Mouse (Mus musculus) heart, postnatal 0 days (tissue): ENCODE measurements around the gene Plch1.

Experiments used
- CTCF ChIP-seq: IDR thresholded peaks from 2 replicates; pipeline ENCODE4 v1.5.1; 2016; ENCODE audit warnings: antibody characterized with exemption, control low read depth, low read depth
- EP300 ChIP-seq: IDR thresholded peaks from 2 replicates; pipeline ENCODE4 v1.6.1; 2016; ENCODE audit warnings: antibody characterized with exemption, low read depth

DNA sequence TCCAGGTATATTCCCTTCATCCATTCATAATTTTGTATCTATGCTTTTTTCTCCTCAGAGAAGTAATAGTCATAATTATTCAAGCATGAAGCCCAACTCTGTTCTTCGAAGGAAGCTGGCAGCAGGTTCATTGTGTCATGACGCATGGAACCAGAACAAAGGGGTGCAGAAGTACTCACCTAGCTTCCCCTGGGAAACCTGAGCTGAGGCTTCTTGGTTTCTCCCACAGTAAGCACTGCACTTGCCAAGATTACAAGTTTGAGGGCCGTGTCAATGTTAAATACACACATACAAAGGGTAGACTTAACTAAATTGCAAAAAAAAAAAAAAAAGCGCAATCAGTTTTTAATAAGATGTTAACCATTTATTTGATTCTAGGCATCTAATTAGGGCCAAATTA is 3.0 kb downstream of the Plch1 start:
- TF ChIP-seq CTCF (no peak), EP300 (no peak)
